Mouse (Mus musculus): ENCODE data around the gene Cmss1.

- TF ChIP-seq EP300 (optimal IDR thresholded peaks at IDR 0.05), result no peak
- TF ChIP-seq CTCF (IDR thresholded peaks at IDR 0.05; ENCODE audit: low read depth), result no peak
These were observed 63.4 kb downstream of the Cmss1 start for GRCm38 (mm10) chr16:57543243-57543642.

Data from stomach, postnatal 0 days (tissue).